Mouse (Mus musculus): ENCODE data around the gene Pip5kl1.

Pip5kl1 gene

DNA sequence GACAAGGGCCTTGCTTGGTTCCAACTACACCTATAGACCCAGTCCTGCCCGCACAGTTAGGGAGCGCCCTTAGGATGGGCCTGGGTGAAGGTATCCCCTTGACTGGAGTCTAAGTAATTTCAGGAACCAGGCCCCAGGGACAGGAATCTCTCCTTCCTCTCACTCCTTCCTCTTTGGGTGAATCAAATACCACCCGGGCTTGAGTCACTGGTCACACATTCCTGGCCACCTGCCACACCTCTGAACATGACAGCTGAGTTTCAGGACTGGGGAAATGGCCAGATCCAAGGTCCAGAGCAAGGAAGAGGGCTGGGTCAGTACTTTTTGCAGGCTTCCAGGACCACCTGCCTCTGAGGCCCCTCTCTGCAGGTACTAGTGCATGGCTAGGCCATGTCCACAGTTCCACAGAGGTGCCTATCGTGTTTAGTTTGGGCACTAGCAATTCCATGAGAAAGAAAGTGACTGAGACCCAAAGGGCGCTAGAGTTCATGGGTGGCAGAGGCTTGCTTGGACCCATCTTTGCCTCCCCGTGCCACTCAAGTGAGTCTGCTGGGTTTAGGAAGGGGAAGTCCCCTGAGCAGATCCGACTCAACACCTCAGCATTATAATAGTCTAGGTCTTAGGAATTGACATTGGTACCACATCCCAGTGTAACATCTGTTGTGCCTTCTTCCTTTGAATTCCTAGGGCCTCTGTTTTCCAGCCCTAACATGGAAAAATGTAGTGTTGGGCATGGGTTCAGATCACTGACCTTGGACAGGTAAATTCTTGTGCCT lies 26.4 kb upstream of the Pip5kl1 start:
- no peak for DNase-seq (ENCODE audit: low spot score)

DNA sequence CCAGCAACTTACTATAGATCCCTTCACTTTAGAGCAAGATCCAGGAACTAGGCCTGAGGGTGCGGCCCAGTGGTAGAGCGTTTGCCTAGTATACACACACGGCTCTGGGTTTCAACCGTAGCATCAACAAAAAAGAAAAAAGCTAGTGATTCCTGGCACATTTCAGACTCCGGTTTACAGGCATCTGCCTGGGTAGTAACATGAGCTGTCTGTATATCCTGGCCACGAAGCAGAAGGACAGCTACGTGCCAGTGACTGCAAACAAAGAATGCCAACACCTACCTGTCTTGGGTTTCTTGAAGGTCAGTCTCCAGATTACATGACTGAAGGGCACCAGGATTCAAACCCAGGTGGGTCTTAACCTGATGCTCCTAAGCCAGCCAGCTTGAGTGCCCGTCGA lies 25.4 kb upstream of the Pip5kl1 start:
- no peak for DNase-seq (ENCODE audit: low spot score)

DNA sequence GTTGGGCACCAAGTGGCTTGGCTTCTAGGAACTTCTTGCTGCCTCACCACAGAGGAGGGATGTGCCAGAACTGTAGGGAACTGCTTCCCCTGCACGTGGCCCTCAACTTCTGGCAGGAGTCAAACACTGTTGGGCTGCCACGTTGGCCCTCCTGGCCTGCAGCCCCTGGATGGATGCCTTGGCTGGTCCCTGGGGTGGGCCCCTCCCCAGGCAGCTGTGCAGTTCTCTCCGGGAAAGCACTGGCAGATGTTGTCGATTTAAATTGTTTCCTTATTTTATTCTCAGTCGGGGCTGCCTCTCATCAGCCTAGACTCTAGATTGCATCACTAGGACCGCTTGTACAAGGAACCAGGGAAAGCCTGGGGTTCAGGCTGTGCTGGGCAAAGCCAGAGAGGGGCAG lies 24.8 kb upstream of the Pip5kl1 start:
- DNase-seq (ENCODE audit: low spot score) = no peak

- DNase-seq (ENCODE audit: low spot score) = no peak
These were observed 23.4 kb upstream of the Pip5kl1 start for GRCm38 (mm10) chr2:32551236-32551635.

GRCm38 (mm10) chr2:32553592-32554148 lies 20.9 kb upstream of the Pip5kl1 start:
- peak; percentile 62 for DNase-seq (ENCODE audit: low spot score)

DNA sequence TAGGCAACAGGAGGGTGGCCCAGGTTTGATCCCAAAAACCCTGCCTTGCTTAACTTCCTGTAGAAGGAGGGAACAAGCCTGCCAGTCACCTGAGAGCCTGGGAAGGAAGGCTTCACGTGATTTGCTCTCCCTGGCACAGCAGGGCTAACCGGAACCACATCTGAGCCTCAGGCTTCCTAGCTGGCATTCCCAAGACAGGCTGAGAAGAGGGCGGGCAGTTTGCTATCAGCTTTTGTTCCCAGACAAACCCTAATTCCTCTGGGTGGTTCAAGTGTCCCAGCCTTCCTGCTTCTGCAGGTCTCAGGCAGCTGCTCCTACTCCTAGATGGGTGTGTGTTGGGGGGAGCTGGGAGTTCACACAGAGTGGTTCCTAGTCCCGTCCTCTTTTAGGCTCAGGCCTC lies 19.1 kb upstream of the Pip5kl1 start:
- no peak for DNase-seq (ENCODE audit: low spot score)

DNA sequence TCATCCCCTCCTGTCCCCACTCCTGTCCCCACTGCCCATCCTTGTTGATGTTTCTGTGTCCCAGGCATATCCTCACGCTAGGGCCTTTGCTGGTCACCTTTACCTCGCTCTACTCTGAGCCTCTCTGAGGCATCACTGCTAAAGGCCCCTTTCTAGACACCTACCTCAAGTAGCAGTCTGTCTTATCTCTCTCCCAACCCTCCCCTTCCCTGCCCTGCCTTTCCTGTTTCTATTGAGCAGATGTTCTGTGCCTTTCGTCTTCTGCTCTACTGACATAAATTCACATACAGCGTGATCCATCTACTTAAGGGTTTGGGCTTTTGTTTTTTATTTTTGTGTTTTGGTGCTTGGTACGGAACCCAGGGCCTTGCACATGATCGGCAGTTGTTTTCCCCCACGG lies 18.6 kb upstream of the Pip5kl1 start:
- no peak for DNase-seq (ENCODE audit: low spot score)

DNA sequence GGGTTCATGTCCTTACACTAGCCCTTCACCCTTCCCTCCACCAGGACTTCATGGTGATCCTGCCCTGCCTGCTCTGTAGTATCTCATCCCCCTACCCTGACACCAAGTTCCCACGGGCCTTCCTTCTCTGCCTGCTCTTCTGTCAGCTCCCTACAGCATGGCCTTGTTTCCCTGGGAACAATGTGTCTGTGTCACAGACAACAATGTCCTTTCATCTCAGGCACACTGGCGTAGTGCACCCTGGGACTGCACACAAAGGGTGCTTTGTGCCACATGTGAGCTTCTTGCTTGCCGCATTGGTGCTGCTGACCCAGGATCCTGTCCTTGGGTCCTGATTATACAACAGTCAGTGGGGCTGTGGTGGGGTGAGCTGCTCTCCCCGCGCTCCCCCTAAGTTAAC lies 15.0 kb upstream of the Pip5kl1 start:
- DNase-seq (ENCODE audit: low spot score) = no peak

GRCm38 (mm10) chr2:32566536-32567063 lies 8.0 kb upstream of the Pip5kl1 start:
- DNase-seq (ENCODE audit: low spot score) = peak; percentile 65

DNA sequence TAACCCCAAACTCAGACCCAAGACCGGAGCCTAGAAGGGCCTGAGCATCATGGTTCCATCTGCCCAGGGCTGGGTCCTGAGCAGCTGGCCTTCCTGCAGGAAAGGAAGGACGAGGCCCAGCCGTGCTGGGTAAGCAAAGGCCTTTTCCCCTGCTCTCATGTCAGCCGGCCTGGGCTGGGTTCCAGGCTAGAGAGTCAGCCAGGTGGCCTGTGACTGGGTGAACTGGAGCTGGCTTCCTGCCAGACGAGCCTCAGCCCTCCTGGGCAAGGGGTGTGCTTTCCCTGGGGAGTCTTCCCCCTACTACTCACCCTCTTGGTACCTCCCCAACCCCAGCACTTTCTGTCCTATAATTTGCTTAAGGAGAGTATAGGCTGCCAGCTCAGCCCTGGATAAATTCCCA lies 6.4 kb upstream of the Pip5kl1 start:
- no peak for DNase-seq (ENCODE audit: low spot score)

GRCm38 (mm10) chr2:32568941-32569340 lies 5.7 kb upstream of the Pip5kl1 start:
- DNase-seq (ENCODE audit: low spot score) = no peak

- peak; percentile 90 for DNase-seq (ENCODE audit: low spot score)
These were observed 3.7 kb upstream of the Pip5kl1 start, which contains the start of gene Dpm2 for GRCm38 (mm10) chr2:32570698-32571494. Gene Dpm2, plus strand, starts transcription at chr2:32570858.

DNA sequence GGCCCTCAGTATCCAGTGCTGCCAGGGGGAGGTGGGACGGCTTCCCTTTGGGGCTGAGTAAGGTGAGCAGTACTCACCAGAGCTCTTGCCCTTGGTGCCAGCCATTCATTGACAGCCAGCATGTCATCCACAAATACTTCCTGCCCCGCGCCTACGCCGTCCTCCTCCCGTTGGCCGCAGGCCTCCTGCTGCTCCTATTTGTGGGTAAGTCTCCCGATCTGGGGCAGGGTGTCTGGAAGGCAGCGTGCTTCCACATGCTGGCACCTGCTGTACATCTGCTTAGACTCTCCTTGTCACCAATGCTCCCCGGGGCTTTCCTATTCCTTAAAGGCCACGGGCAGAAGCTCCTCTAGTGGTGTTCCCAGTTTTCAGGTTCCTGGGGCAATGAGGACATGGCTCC lies 2.4 kb upstream of the Pip5kl1 start:
- no peak for DNase-seq (ENCODE audit: low spot score)

- peak; percentile 74 for DNase-seq (ENCODE audit: low spot score)
These were observed 446 bp downstream of the Pip5kl1 start for GRCm38 (mm10) chr2:32574901-32575585.

GRCm38 (mm10) chr2:32575586-32576160 lies 1.1 kb downstream of the Pip5kl1 start, which contains the start of gene 9430097D07Rik:
Gene 9430097D07Rik, minus strand, starts transcription at chr2:32575684.
- peak; percentile 50 for DNase-seq (ENCODE audit: low spot score)

DNA sequence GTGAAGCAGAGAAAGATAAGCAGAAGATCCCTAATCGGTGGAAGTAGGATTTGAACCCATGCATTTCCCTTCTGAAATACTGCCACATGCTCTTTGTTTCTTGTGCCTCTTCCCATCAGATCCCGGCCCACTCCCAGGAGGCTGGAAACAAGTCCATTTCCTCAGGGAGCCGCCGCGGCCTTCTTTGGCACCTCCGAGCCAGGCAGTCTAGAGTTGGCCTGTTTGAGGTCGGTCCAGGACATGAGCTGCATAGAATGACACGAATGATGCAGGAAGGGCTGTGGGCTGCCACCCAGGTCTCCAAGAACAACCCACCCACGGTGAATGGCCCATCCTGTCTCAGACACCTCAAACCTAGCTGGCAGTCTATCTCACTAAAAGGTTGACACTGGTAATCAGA lies 1.9 kb downstream of the Pip5kl1 start:
- no peak for DNase-seq (ENCODE audit: low spot score)

DNA sequence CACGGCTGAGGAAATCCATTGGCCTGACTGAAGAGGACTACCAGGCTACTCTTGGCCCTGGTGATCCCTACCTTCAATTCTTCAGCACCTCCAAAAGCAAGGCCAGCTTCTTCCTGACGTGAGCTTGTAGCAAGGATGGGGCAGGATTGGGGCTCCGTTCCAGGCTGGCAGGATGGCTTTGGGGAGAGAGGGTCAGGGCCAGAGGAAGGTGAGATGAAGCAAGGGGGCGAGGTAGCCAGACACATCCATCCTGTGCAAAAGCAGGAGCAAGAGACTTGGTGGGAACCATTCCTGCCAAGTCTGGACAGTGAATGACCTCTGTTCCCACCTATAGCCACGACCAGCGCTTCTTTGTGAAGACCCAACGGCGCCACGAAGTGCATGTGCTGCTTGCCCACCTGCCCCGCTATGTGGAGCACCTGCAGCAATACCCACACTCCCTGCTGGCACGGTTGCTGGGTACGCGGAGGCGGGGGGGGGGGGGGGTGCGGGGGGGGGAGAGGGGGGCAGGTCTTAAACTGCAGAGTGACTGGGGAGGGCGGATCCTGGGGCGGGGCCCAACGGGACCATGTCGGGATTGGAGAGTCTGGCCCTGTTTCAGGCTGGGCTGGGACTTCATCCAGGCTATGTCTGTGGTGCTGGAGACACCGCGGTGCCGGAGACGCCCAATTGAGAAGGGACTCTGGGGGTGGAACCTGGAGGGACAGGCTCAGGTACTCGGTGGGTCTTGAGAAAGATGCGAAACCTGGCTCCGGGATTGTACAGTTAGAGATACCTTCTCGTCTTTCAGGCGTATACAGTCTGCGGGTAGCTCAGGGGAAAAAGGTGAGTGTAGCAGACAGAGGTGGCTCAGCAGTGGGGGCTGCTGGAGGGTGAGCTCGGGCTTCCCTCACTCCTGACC lies 3.8 kb downstream of the Pip5kl1 start:
- no peak for DNase-seq (ENCODE audit: low spot score)

DNA sequence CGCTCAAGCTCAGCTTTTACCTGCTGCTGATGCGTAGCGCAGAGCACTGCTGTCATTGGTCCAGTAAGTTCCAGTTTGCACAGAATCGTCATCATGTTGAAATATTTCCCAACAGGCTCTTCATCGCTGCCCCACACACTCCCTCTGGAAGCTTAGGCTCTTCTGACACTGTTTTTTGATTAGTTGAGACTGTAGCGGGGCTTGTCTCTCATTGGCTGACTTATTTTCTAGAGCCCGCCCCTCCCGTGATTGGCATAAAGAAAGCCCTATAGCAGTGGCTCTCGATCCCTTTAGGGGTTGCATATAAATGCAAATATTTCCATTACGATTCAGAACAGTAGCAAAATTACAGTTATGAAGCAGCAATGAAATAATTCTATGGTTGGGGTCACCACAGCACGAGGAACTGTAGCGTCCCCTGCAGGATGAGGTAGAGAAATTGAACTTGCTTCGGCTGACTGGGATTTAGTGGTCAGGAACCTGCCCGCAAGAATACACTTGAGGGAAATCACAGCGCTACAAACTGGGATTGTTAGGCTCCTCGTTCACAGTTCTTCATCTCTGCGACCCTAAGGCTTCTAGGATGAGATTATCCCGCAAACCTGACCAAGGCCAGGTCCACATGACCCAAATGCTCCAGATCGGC lies 7.0 kb downstream of the Pip5kl1 start:
- no peak for DNase-seq (ENCODE audit: low spot score)

- DNase-seq (ENCODE audit: low spot score) = peak; percentile 79
These were observed 8.5 kb downstream of the Pip5kl1 start for GRCm38 (mm10) chr2:32582830-32583799.
